ENCODE assay signal across 8 mouse cellular contexts in the genomic region with DNA sequence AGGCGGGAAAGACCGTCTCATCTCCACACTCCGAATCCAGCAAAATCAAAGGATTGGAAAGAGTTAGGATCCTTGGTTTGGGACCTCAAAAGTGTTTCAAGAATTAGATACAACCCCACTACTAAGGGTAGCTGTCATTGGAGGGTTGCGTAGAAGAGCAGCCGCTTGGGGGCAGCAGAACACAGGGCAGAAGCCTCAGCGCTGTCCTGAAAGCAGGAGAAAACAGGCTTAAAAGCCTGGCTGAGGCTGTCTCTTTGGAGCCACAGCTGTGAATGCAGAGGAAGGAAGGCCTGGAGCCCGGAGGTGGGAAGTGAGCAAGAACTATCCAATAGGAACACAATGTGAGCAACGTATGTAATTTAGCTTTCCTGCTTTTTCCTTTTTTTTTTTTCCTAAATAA. TPM values are rescaled to one million over a fixed set of nuclear protein-coding genes. Genes with fewer than 3 reads are reported as not detected.
DNase-seq lines count a peak whose midpoint lies in the region; ATAC-seq lines count a peak whose summit lies in the region.

No protein-coding gene starts in this region.

- no peaks in the 10 kb centered on the region for H3K9me3 ChIP-seq in intestine, embryonic 14.5 days (ENCODE audit: control insufficient read depth, low read length)

- DNase-seq in adrenal gland, adult 18-20 months (ENCODE audit: low spot score in 2 of 2) = peak; percentile 80 to 85
- peak; percentile 92 for DNase-seq in embryo, embryonic 10.5 days (ENCODE audit: low spot score)
- peak; percentile 67 to 72 for DNase-seq in gastrocnemius, postnatal 36 days
- peak; percentile 91 for DNase-seq in intestine, embryonic 14.5 days (ENCODE audit: low spot score)
- DNase-seq in left cerebral cortex, postnatal 10 days (ENCODE audit: extremely low spot score in 1 of 2, low spot score in 2 of 2) = peak; percentile 64 to 86
- peak; percentile 67 to 82 for DNase-seq in right cerebral cortex, postnatal 36 days (ENCODE audit: low spot score in 2 of 2)
- DNase-seq in urinary bladder, postnatal 36 days (ENCODE audit: low spot score in 2 of 2) = peak; percentile 62 to 75

- ATAC-seq in intestine, embryonic 14.5 days (replicated peaks; ENCODE audit: low FRiP score, low TSS enrichment, low read depth) = peak; percentile 84; the same call in 1 of the 2 replicates
- ATAC-seq in megakaryocyte-erythroid progenitor cell, adult 5-6 weeks (replicated peaks; ENCODE audit: low FRiP score, low TSS enrichment, poor library complexity, severe bottlenecking) = peak; percentile 91

- H3K4me2 ChIP-seq in intestine, embryonic 14.5 days (ENCODE audit: low read length) = no peak overlapping the region

- WGBS in intestine, embryonic 14.5 days = 3% methylated on average over 8 of the region's 8 CpGs

- H3K36me3 ChIP-seq in intestine, embryonic 14.5 days (ENCODE audit: control insufficient read depth, insufficient read depth, low read length) = no peaks in the 10 kb centered on the region

- no peaks in the 10 kb centered on the region for H3K27me3 ChIP-seq in intestine, embryonic 14.5 days (replicated peaks; ENCODE audit: control insufficient read depth, insufficient read depth, low read length)

- no peak overlapping the region for H3K9ac ChIP-seq in intestine, embryonic 14.5 days (ENCODE audit: low read length)

- no peaks in the 10 kb centered on the region; the same call in 1 of the 2 replicates for H3K4me1 ChIP-seq in intestine, embryonic 14.5 days (replicated peaks; ENCODE audit: control insufficient read depth, insufficient read depth, low read length)

- no peak overlapping the region for H3K4me3 ChIP-seq in intestine, embryonic 14.5 days (ENCODE audit: low read depth, low read length)

- H3K27ac ChIP-seq in intestine, embryonic 14.5 days (ENCODE audit: low read depth) = no peak overlapping the region

- intact Hi-C loops in gastrocnemius, postnatal 36 days (cut with DNase I) = loop anchor here (1.0 kb wide), 2 partner anchors 56 to 89 kb away; no protein-coding TSS in a partner anchor
- intact Hi-C loops in left cerebral cortex, postnatal 10 days (cut with DNase I) = loop anchor here (1.0 to 10.0 kb wide), 4 partner anchors 57 to 375 kb away; no protein-coding TSS in a partner anchor

RNA-seq across cellular contexts. Expression of gene Rps3, which starts 16.7 kb away (rescaled TPM):
- 100 to 1,000 TPM; 511 to 548 TPM for total RNA-seq in adrenal gland, adult 18-20 months (2021)
- 100 to 1,000 TPM; 210 to 242 TPM for total RNA-seq in gastrocnemius, postnatal 36 days (2021)
- polyA plus RNA-seq in intestine, embryonic 14.5 days (2014; fragmentation: Nextera tagmentation; extraction: Ambion mirVana) = 963 and 1,042 TPM in 2 replicates
- 100 to 1,000 TPM; 266 to 286 TPM for total RNA-seq in left cerebral cortex, postnatal 10 days (2021)
- 1,003 and 1,349 TPM in 2 replicates for total RNA-seq in megakaryocyte-erythroid progenitor cell, adult 5-6 weeks (2014; fragmentation: Nextera tagmentation)
- 1,982 and 2,496 TPM in 2 replicates for total RNA-seq in megakaryocyte-erythroid progenitor cell, adult 5-6 weeks (2017)

RNA-seq across cellular contexts. Expression of gene Klhl35, which starts 34.4 kb away (rescaled TPM):
- total RNA-seq in adrenal gland, adult 18-20 months (2021) = under 1 TPM; 0.19 to 0.46 TPM
- total RNA-seq in gastrocnemius, postnatal 36 days (2021) = not detected
- polyA plus RNA-seq in intestine, embryonic 14.5 days (2014; fragmentation: Nextera tagmentation; extraction: Ambion mirVana) = 0.59 and 1.0 TPM in 2 replicates
- 1 to 10 TPM; 1.4 to 2.6 TPM for total RNA-seq in left cerebral cortex, postnatal 10 days (2021)
- 2.1 TPM in 1 of 2 replicates, not detected in the other for total RNA-seq in megakaryocyte-erythroid progenitor cell, adult 5-6 weeks (2014; fragmentation: Nextera tagmentation)
- 0.65 TPM in 1 of 2 replicates, not detected in the other for total RNA-seq in megakaryocyte-erythroid progenitor cell, adult 5-6 weeks (2017)

RNA-seq across cellular contexts. Expression of gene Arrb1, which starts 35.1 kb away (rescaled TPM):
- 10 to 100 TPM; 38.3 to 43.6 TPM for total RNA-seq in adrenal gland, adult 18-20 months (2021)
- 1 to 10 TPM; 7.8 to 8.6 TPM for total RNA-seq in gastrocnemius, postnatal 36 days (2021)
- polyA plus RNA-seq in intestine, embryonic 14.5 days (2014; fragmentation: Nextera tagmentation; extraction: Ambion mirVana) = 5.3 and 6.1 TPM in 2 replicates
- 100 to 1,000 TPM; 167 to 196 TPM for total RNA-seq in left cerebral cortex, postnatal 10 days (2021)
- 59.0 and 91.0 TPM in 2 replicates for total RNA-seq in megakaryocyte-erythroid progenitor cell, adult 5-6 weeks (2014; fragmentation: Nextera tagmentation)
- total RNA-seq in megakaryocyte-erythroid progenitor cell, adult 5-6 weeks (2017) = 70.4 and 96.2 TPM in 2 replicates

Comparison
In these comparisons a context has a peak if more than half of its experiments do, and no peak if none do; other contexts are left out.
1. RNA of gene Arrb1, which starts 35.1 kb away (total RNA-seq): 167 to 196 TPM in left cerebral cortex, postnatal 10 days, 59.0 to 96.2 TPM in megakaryocyte-erythroid progenitor cell, adult 5-6 weeks and 38.3 to 43.6 TPM in adrenal gland, adult 18-20 months; 7.8 to 8.6 TPM in gastrocnemius, postnatal 36 days; every median in the first group is over 4 times any median in the second.
2. Peak in every context shown above with its lines, with median percentiles within 50 percentile points of each other: DNase-seq.